Mouse (Mus musculus): ENCODE results near the gene Akap4.

Gene Akap4

GRCm38 (mm10) chrX:7067219-7067618, at the start of gene Akap4:
TSS of gene Akap4 (plus strand) at chrX:7067519.
- no peak for DNase-seq (ENCODE audit: low read depth, low spot score)

GRCm38 (mm10) chrX:7041519-7041918, 25.8 kb upstream of the Akap4 start, which contains the start of gene Ccnb3:
TSS of gene Ccnb3 (minus strand) at chrX:7041619.
- no peak for DNase-seq (ENCODE audit: low read depth, low spot score)

GRCm38 (mm10) chrX:7057056-7057455, 10.3 kb upstream of the Akap4 start:
- no peak for DNase-seq (ENCODE audit: low read depth, low spot score)

GRCm38 (mm10) chrX:7057634-7058033, 9.7 kb upstream of the Akap4 start:
- DNase-seq (ENCODE audit: low read depth, low spot score): no peak

- DNase-seq (ENCODE audit: low read depth, low spot score): no peak
Measured at GRCm38 (mm10) chrX:7064109-7064508, 3.2 kb upstream of the Akap4 start.

GRCm38 (mm10) chrX:7068002-7068401, 683 bp downstream of the Akap4 start:
- DNase-seq (ENCODE audit: low read depth, low spot score): no peak

GRCm38 (mm10) chrX:7079820-7080429, 12.6 kb downstream of the Akap4 start:
- no peak for DNase-seq (ENCODE audit: low read depth, low spot score)

GRCm38 (mm10) chrX:7085878-7086277, 18.6 kb downstream of the Akap4 start:
- DNase-seq (ENCODE audit: low read depth, low spot score): no peak

- no peak for DNase-seq (ENCODE audit: low read depth, low spot score)
Measured at GRCm38 (mm10) chrX:7090323-7090722, 23.0 kb downstream of the Akap4 start.

- no peak for DNase-seq (ENCODE audit: low read depth, low spot score)
Measured at GRCm38 (mm10) chrX:7102280-7102679, 35.0 kb downstream of the Akap4 start.

- DNase-seq (ENCODE audit: low read depth, low spot score): no peak
Measured at GRCm38 (mm10) chrX:7114885-7115284, 47.6 kb downstream of the Akap4 start.

GRCm38 (mm10) chrX:7121618-7122280, 54.4 kb downstream of the Akap4 start:
- no peak for DNase-seq (ENCODE audit: low read depth, low spot score)

All from WW6 (cell line).